Mouse (Mus musculus): ENCODE measurements around the gene 4930402H24Rik. TPM values are rescaled to one million over a fixed set of nuclear protein-coding genes. Genes with fewer than 3 reads are reported as not detected.

Gene 4930402H24Rik
- polyA plus RNA-seq, 1 experiment, result 82.2 TPM

GRCm38 (mm10) chr2:130851363-130852246 is 54.6 kb downstream of the 4930402H24Rik start:
- no peak for DNase-seq (ENCODE audit: low read depth)
- no peak for TF ChIP-seq POLR2A (IDR thresholded peaks at IDR 0.05; ENCODE audit: borderline replicate concordance, extremely low read depth, insufficient read depth, insufficient read length, poor library complexity, severe bottlenecking)
- no peak for TF ChIP-seq CTCF (IDR thresholded peaks at IDR 0.05; ENCODE audit: borderline replicate concordance, extremely low read depth, insufficient read depth, insufficient read length)

GRCm38 (mm10) chr2:130849688-130850087 is 56.5 kb downstream of the 4930402H24Rik start:
- no peak for DNase-seq (ENCODE audit: low read depth)
- TF ChIP-seq POLR2A (IDR thresholded peaks at IDR 0.05; ENCODE audit: borderline replicate concordance, extremely low read depth, insufficient read depth, insufficient read length, poor library complexity, severe bottlenecking) (no peak), CTCF (IDR thresholded peaks at IDR 0.05; ENCODE audit: borderline replicate concordance, extremely low read depth, insufficient read depth, insufficient read length) (no peak)

GRCm38 (mm10) chr2:130848313-130848712 is 57.9 kb downstream of the 4930402H24Rik start:
- DNase-seq (ENCODE audit: low read depth), result no peak
- no peak for TF ChIP-seq POLR2A (IDR thresholded peaks at IDR 0.05; ENCODE audit: borderline replicate concordance, extremely low read depth, insufficient read depth, insufficient read length, poor library complexity, severe bottlenecking)
- no peak for TF ChIP-seq CTCF (IDR thresholded peaks at IDR 0.05; ENCODE audit: borderline replicate concordance, extremely low read depth, insufficient read depth, insufficient read length)

GRCm38 (mm10) chr2:130843623-130844022 is 62.6 kb downstream of the 4930402H24Rik start:
- DNase-seq (ENCODE audit: low read depth), result no peak
- TF ChIP-seq POLR2A (IDR thresholded peaks at IDR 0.05; ENCODE audit: borderline replicate concordance, extremely low read depth, insufficient read depth, insufficient read length, poor library complexity, severe bottlenecking) (no peak), CTCF (IDR thresholded peaks at IDR 0.05; ENCODE audit: borderline replicate concordance, extremely low read depth, insufficient read depth, insufficient read length) (no peak)

- TF ChIP-seq CTCF (IDR thresholded peaks at IDR 0.05; ENCODE audit: borderline replicate concordance, extremely low read depth, insufficient read depth, insufficient read length), result no peak
- peak; percentile 98 for DNase-seq (ENCODE audit: low read depth)
Observed at GRCm38 (mm10) chr2:130840846-130841245, 65.4 kb downstream of the 4930402H24Rik start.

- peak; percentile 86 for DNase-seq (ENCODE audit: low read depth)
- TF ChIP-seq CTCF (IDR thresholded peaks at IDR 0.05; ENCODE audit: borderline replicate concordance, extremely low read depth, insufficient read depth, insufficient read length), result no peak
- peak; percentile 98 for TF ChIP-seq POLR2A (IDR thresholded peaks at IDR 0.05; ENCODE audit: borderline replicate concordance, extremely low read depth, insufficient read depth, insufficient read length, poor library complexity, severe bottlenecking)
Observed at GRCm38 (mm10) chr2:130839874-130840661, 66.1 kb downstream of the 4930402H24Rik start.

- peak; percentile 79 for DNase-seq (ENCODE audit: low read depth)
- TF ChIP-seq CTCF (IDR thresholded peaks at IDR 0.05; ENCODE audit: borderline replicate concordance, extremely low read depth, insufficient read depth, insufficient read length), result peak; percentile 39; the same call in 1 of the 2 replicates
- no peak for TF ChIP-seq POLR2A (IDR thresholded peaks at IDR 0.05; ENCODE audit: borderline replicate concordance, extremely low read depth, insufficient read depth, insufficient read length, poor library complexity, severe bottlenecking)
Observed at GRCm38 (mm10) chr2:130839528-130839873, 66.7 kb downstream of the 4930402H24Rik start.

GRCm38 (mm10) chr2:130839084-130839483 is 67.1 kb downstream of the 4930402H24Rik start:
- TF ChIP-seq POLR2A (IDR thresholded peaks at IDR 0.05; ENCODE audit: borderline replicate concordance, extremely low read depth, insufficient read depth, insufficient read length, poor library complexity, severe bottlenecking) (no peak), CTCF (IDR thresholded peaks at IDR 0.05; ENCODE audit: borderline replicate concordance, extremely low read depth, insufficient read depth, insufficient read length) (no peak)
- DNase-seq (ENCODE audit: low read depth), result peak; percentile 78

- DNase-seq (ENCODE audit: low read depth), result no peak
- TF ChIP-seq POLR2A (IDR thresholded peaks at IDR 0.05; ENCODE audit: borderline replicate concordance, extremely low read depth, insufficient read depth, insufficient read length, poor library complexity, severe bottlenecking) (no peak), CTCF (IDR thresholded peaks at IDR 0.05; ENCODE audit: borderline replicate concordance, extremely low read depth, insufficient read depth, insufficient read length) (no peak)
Observed at GRCm38 (mm10) chr2:130838131-130838530, 68.1 kb downstream of the 4930402H24Rik start.

- TF ChIP-seq POLR2A (IDR thresholded peaks at IDR 0.05; ENCODE audit: borderline replicate concordance, extremely low read depth, insufficient read depth, insufficient read length, poor library complexity, severe bottlenecking), result no peak
- no peak for TF ChIP-seq CTCF (IDR thresholded peaks at IDR 0.05; ENCODE audit: borderline replicate concordance, extremely low read depth, insufficient read depth, insufficient read length)
- no peak for DNase-seq (ENCODE audit: low read depth)
Observed at GRCm38 (mm10) chr2:130833699-130834098, 72.5 kb downstream of the 4930402H24Rik start.

GRCm38 (mm10) chr2:130832582-130832981 is 73.6 kb downstream of the 4930402H24Rik start:
- TF ChIP-seq POLR2A (IDR thresholded peaks at IDR 0.05; ENCODE audit: borderline replicate concordance, extremely low read depth, insufficient read depth, insufficient read length, poor library complexity, severe bottlenecking), result no peak
- TF ChIP-seq CTCF (IDR thresholded peaks at IDR 0.05; ENCODE audit: borderline replicate concordance, extremely low read depth, insufficient read depth, insufficient read length), result no peak
- no peak for DNase-seq (ENCODE audit: low read depth)
